Mouse (Mus musculus) kidney, embryonic 16.5 days (tissue): ENCODE data around the gene Pptc7. TPM values are rescaled to one million over a fixed set of nuclear protein-coding genes. Genes with fewer than 3 reads are reported as not detected.

ENCODE experiments used
- polyA plus RNA-seq: library from polyadenylated mRNA; unstranded; fragments of >200 nt; fragmentation: Nextera tagmentation; extraction: Ambion mirVana; gene quantifications from 2 replicates; pipeline ENCODE4 v1.2.1, GENCODE M21; 2015

Gene Pptc7
- polyA plus RNA-seq, 1 experiment from 2014 or later = 8.6 TPM

Other genes starting within 250 kb of the Pptc7 start
- 9.0 and 9.9 TPM in 2 replicates for gene Cux2, start 234.3 kb upstream of the Pptc7 start, polyA plus RNA-seq
- gene Myl2, start 183.4 kb upstream of the Pptc7 start, polyA plus RNA-seq = 1.7 and 2.3 TPM in 2 replicates
- 0.15 TPM in 1 of 2 replicates, not detected in the other for gene Ccdc63, start 143.5 kb upstream of the Pptc7 start, polyA plus RNA-seq
- 269 and 277 TPM in 2 replicates for gene Ppp1cc, start 126.1 kb upstream of the Pptc7 start, polyA plus RNA-seq
- gene Hvcn1, start 77.6 kb upstream of the Pptc7 start, polyA plus RNA-seq = 14.5 and 14.6 TPM in 2 replicates
- gene Tctn1, start 19.9 kb upstream of the Pptc7 start, polyA plus RNA-seq = 7.9 and 8.0 TPM in 2 replicates
- gene Rad9b, start 69.9 kb downstream of the Pptc7 start, polyA plus RNA-seq = 11.1 and 13.8 TPM in 2 replicates
- 220 and 234 TPM in 2 replicates for gene Vps29, start 70.0 kb downstream of the Pptc7 start, polyA plus RNA-seq
- 72.8 and 78.0 TPM in 2 replicates for gene Gpn3, start 87.5 kb downstream of the Pptc7 start, polyA plus RNA-seq
- gene Fam216a, start 88.0 kb downstream of the Pptc7 start, polyA plus RNA-seq = 60.1 and 66.0 TPM in 2 replicates
- gene Arpc3, start 107.5 kb downstream of the Pptc7 start, polyA plus RNA-seq = 140 and 154 TPM in 2 replicates
- 56.5 and 56.8 TPM in 2 replicates for gene Anapc7, start 137.3 kb downstream of the Pptc7 start, polyA plus RNA-seq
- gene Atp2a2, start 217.9 kb downstream of the Pptc7 start, polyA plus RNA-seq = 33.6 and 35.0 TPM in 2 replicates